Mouse (Mus musculus): ENCODE data around the gene Erc2.

DNA sequence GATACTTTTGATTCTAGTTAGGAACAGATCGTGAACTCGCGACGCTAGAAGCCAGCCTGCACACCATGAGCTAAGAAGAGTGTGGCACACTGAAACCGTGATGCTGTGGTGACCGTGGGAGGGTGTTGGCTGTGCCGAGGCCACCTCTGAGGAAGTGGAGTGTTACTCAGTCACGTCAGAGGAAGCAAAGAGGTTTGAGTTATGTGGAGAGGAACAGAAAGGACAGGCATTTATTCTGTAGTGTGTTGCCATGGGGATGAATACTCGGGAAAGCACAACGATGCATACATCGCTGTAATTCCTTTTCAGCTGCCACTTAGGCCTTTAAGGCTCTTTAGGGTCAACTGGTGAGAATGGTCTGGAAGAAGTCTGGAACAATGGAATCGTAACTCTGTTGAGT lies 445.8 kb downstream of the Erc2 start:
- TF ChIP-seq CTCF (conservative IDR thresholded peaks at IDR 0.05; ENCODE audit: low read length) (no peak), NANOG (IDR thresholded peaks at IDR 0.05; ENCODE audit: borderline replicate concordance, low read length) (no peak)

All from E14TG2a.4 (cell line).